Mouse (Mus musculus) neural tube, embryonic 15.5 days (tissue): Measurements from ENCODE around the gene Fjx1. TPM values are rescaled to one million over a fixed set of nuclear protein-coding genes. Genes with fewer than 3 reads are reported as not detected.

Source experiments
- ATAC-seq: fragments of 200-750 bp; cut with Nextera tagmentation; 2 replicates; pipeline ENCODE4 v1.8.0; 2017; ENCODE audit warnings: mild to moderate bottlenecking, moderate TSS enrichment, moderate library complexity; ENCODE audit not compliant: low FRiP score
- H3K27ac ChIP-seq: fragments of 300-500 bp; sonication (generic); replicated peaks from 2 replicates; pipeline ENCODE4 v1.5.1; 2015; ENCODE audit warnings: mild to moderate bottlenecking, inconsistent platforms
- H3K27me3 ChIP-seq: fragments of 300-500 bp; sonication (generic); replicated peaks from 2 replicates; pipeline ENCODE4 v1.6.1; 2015; ENCODE audit warnings: inconsistent platforms
- H3K36me3 ChIP-seq: fragments of 300-500 bp; sonication (generic); 2 replicates; pipeline ENCODE4 v1.6.1; 2015; ENCODE audit warnings: inconsistent platforms
- H3K4me1 ChIP-seq: fragments of 300-500 bp; sonication (generic); 2 replicates; pipeline ENCODE4 v1.6.1; 2015; ENCODE audit warnings: inconsistent platforms
- H3K4me2 ChIP-seq: fragments of 300-500 bp; sonication (generic); 2 replicates; pipeline ENCODE4 v1.6.1; 2015; ENCODE audit warnings: inconsistent platforms, mild to moderate bottlenecking, moderate library complexity
- H3K4me3 ChIP-seq: fragments of 300-500 bp; sonication (generic); replicated peaks from 2 replicates; pipeline ENCODE4 v1.5.1; 2015; ENCODE audit warnings: mild to moderate bottlenecking, inconsistent platforms
- H3K9ac ChIP-seq: fragments of 300-500 bp; sonication (generic); replicated peaks from 2 replicates; pipeline ENCODE4 v1.6.1; 2015; ENCODE audit warnings: mild to moderate bottlenecking, inconsistent platforms
- H3K9me3 ChIP-seq: fragments of 300-500 bp; sonication (generic); replicated peaks from 2 replicates; pipeline ENCODE4 v1.6.1; 2016; ENCODE audit warnings: inconsistent platforms
- WGBS: fragments of 180-500 bp; shearing (Covaris S2); methylation state at CpG from one replicate; pipeline ENCODE4 v1.1.7; 2015; ENCODE audit warnings: mixed read lengths; 5-methylcytosine and 5-hydroxymethylcytosine counted together
- polyA plus RNA-seq: library from polyadenylated mRNA; unstranded; fragments of >200 nt; fragmentation: Nextera tagmentation; extraction: Ambion mirVana; gene quantifications from 2 replicates; pipeline ENCODE4 v1.2.1, GENCODE M21; 2015

Gene Fjx1
- polyA plus RNA-seq, 1 experiment from 2014 or later = 38.5 TPM

GRCm38 (mm10) chr2:102399864-102400604 lies 52.3 kb downstream of the Fjx1 start:
- Histone ChIP-seq H3K4me3 (peak overlapping the region; percentile 89), H3K9me3 (no peaks in the 10 kb centered on the region), H3K27ac (peak overlapping the region; percentile 97), H3K4me1 (peaks cover 31% of the 10 kb centered on the region), H3K4me2 (peak overlapping the region; percentile 83), H3K27me3 (no peaks in the 10 kb centered on the region), H3K36me3 (no peaks in the 10 kb centered on the region), H3K9ac (peak overlapping the region; percentile 79)
- 39% methylated on average over 48 of the region's 48 CpGs for WGBS
- ATAC-seq = no peak; the same call in 1 of the 2 replicates

Other genes with a start within 250 kb of the Fjx1 start
- 51.2 and 56.2 TPM in 2 replicates for gene Trim44, start 44.7 kb downstream of the Fjx1 start, polyA plus RNA-seq
- gene Pamr1, start 97.5 kb upstream of the Fjx1 start, polyA plus RNA-seq = 13.9 and 18.6 TPM in 2 replicates
- gene Slc1a2, start 206.2 kb upstream of the Fjx1 start, polyA plus RNA-seq = 19.6 and 22.3 TPM in 2 replicates